Mouse (Mus musculus) lung, postnatal 0 days (tissue): ENCODE measurements at regions not wholly inside any gene's neighbourhood (a gene's known extent, or its start where the extent isn't known, plus 50 kb on each side); places are given as distances from the start of the nearest gene placed in this dataset.

Experiments
- CTCF ChIP-seq: IDR thresholded peaks from 2 replicates; pipeline ENCODE4 v1.5.1; 2016; ENCODE audit warnings: antibody characterized with exemption, mild to moderate bottlenecking
- EP300 ChIP-seq: IDR thresholded peaks from 2 replicates; pipeline ENCODE4 v1.6.1; 2016; ENCODE audit warnings: antibody characterized with exemption, mild to moderate bottlenecking, control low read depth

DNA sequence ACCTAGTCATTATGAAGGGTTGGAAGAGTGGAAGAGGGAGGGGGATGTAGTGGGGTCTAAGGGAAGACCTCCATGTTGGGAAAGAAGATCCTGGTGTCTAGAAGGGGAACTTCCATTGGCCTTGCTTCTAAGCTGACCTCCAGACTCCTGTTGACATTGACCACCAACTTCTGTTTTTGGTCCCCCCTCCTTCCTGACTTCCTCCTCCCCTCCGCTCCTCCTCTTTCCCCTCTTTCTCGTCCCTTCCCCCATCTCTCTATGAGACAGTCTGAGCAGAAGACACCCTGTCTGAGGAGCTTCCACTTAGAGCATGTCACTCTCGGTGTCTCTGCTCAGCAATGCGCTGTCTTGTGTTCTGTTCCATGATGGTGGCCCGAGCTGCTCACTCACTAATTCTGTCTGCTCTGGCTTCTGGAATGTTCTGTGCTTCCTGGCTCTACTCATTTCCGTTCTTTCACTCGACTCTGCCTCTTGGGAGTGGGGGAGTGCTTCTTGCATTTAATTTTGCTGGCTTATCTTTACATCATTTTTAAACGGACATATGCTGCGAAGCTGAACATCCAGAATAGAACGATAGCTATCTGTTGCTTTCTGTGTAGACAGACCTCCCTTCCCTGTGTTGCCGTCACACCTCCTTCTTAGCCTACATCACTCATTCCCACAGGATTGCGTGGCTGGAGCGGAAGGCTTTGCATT, 148.7 kb downstream of the Tpra1 start:
- no peak for TF ChIP-seq CTCF
- TF ChIP-seq EP300: no peak
